Mouse (Mus musculus) ES-E14 (cell line): ENCODE measurements around the gene Gm12166.

Experiments used
- MAFK ChIP-seq: IDR thresholded peaks from 2 replicates; pipeline ENCODE4 v1.6.1; 2014; ENCODE audit warnings: mild to moderate bottlenecking, low read depth, low read length, inconsistent platforms; ENCODE audit not compliant: insufficient read depth
- ZC3H11A ChIP-seq: IDR thresholded peaks from 2 replicates; pipeline ENCODE4 v1.6.1; 2012; ENCODE audit warnings: low read depth, mild to moderate bottlenecking, inconsistent platforms, low read length, borderline replicate concordance
- ZNF384 ChIP-seq: IDR thresholded peaks from 2 replicates; pipeline ENCODE4 v1.6.1; 2012; ENCODE audit warnings: low read depth, low read length, inconsistent platforms

DNA sequence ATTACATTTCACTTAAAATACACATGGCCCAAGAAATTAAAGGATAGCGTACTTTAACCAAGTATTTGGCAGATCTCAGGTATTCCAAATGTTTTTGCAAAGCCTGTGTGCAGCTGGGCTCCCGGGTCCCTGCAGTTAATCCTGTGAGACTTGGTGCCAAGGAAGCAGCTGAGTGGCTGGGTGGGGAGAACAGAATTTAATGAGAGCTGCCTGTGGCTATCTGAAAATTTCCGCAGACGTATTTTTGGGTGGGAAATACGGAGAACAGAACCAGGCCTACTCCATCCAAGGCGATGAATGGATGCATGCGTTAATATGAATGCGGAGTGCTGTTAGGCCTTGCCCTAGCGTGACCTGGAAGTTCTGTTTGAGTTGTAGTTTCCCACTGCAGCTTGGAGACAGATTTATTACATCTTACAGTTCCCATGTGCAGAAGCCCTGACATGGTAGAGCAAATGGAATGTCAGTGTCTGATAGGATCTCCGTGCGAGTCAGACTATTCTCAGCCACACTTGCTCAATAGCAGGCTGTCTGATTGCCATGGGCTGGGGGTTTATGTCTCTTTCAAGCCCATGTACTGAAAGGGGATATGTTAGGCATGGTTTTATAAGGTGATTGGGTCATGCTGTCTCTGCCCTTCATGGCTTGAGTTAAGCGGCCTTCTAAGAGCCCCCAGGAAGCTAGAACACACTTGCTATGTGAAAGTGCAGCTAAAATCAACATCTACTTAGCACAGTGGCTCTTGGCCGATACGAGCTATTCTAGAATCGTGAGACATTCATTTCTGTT lies 21.1 kb upstream of the Gm12166 start:
- no peak for TF ChIP-seq ZNF384
- no peak for TF ChIP-seq ZC3H11A
- no peak for TF ChIP-seq MAFK
